Mouse (Mus musculus): ENCODE measurements around the gene Cdk9.

Gene Cdk9

GRCm38 (mm10) chr2:32712934-32713817, at the start of gene Cdk9:
Gene Cdk9, minus strand, starts transcription at chr2:32713076.
- peak; percentile 95 for DNase-seq

- DNase-seq, result no peak
These were observed 49.0 kb upstream of the Cdk9 start for GRCm38 (mm10) chr2:32761859-32762258.

GRCm38 (mm10) chr2:32761361-32761760, 48.5 kb upstream of the Cdk9 start:
- DNase-seq, result no peak

GRCm38 (mm10) chr2:32759001-32759400, 46.1 kb upstream of the Cdk9 start:
- no peak for DNase-seq

- peak; percentile 53 for DNase-seq
These were observed 45.6 kb upstream of the Cdk9 start for GRCm38 (mm10) chr2:32758503-32758902.

- DNase-seq, result peak; percentile 98
These were observed 44.4 kb upstream of the Cdk9 start, which contains the start of gene Tor2a for GRCm38 (mm10) chr2:32757056-32757845. Gene Tor2a, plus strand, starts transcription at chr2:32757234.

- DNase-seq, result no peak
These were observed 43.8 kb upstream of the Cdk9 start for GRCm38 (mm10) chr2:32756674-32757055.

- DNase-seq, result no peak
These were observed 39.3 kb upstream of the Cdk9 start for GRCm38 (mm10) chr2:32752181-32752580.

GRCm38 (mm10) chr2:32751665-32752033, 38.8 kb upstream of the Cdk9 start:
- no peak for DNase-seq

- peak; percentile 87 for DNase-seq
These were observed 38.2 kb upstream of the Cdk9 start for GRCm38 (mm10) chr2:32750887-32751664.

GRCm38 (mm10) chr2:32750199-32750598, 37.3 kb upstream of the Cdk9 start:
- no peak for DNase-seq

GRCm38 (mm10) chr2:32749082-32749481, 36.2 kb upstream of the Cdk9 start:
- DNase-seq, result no peak

GRCm38 (mm10) chr2:32744272-32744982, 31.6 kb upstream of the Cdk9 start:
- no peak for DNase-seq

- no peak for DNase-seq
These were observed 29.3 kb upstream of the Cdk9 start for GRCm38 (mm10) chr2:32742173-32742531.

GRCm38 (mm10) chr2:32741273-32742172, 28.6 kb upstream of the Cdk9 start:
- DNase-seq, result no peak

- DNase-seq, result no peak
These were observed 28.0 kb upstream of the Cdk9 start, which contains the start of gene 6330409D20Rik for GRCm38 (mm10) chr2:32740916-32741272. Gene 6330409D20Rik, minus strand, starts transcription at chr2:32741016.

- DNase-seq, result no peak
These were observed 26.4 kb upstream of the Cdk9 start for GRCm38 (mm10) chr2:32739311-32739710.

- no peak for DNase-seq
These were observed 24.1 kb upstream of the Cdk9 start for GRCm38 (mm10) chr2:32737008-32737407.

GRCm38 (mm10) chr2:32736306-32736829, 23.5 kb upstream of the Cdk9 start:
- peak; percentile 59 for DNase-seq

GRCm38 (mm10) chr2:32734933-32735332, 22.1 kb upstream of the Cdk9 start:
- DNase-seq, result peak; percentile 85

- DNase-seq, result peak; percentile 61
These were observed 21.6 kb upstream of the Cdk9 start for GRCm38 (mm10) chr2:32734480-32734879.
